Comparison of ENCODE assay signal across 1 mouse cellular context in the genomic region with DNA sequence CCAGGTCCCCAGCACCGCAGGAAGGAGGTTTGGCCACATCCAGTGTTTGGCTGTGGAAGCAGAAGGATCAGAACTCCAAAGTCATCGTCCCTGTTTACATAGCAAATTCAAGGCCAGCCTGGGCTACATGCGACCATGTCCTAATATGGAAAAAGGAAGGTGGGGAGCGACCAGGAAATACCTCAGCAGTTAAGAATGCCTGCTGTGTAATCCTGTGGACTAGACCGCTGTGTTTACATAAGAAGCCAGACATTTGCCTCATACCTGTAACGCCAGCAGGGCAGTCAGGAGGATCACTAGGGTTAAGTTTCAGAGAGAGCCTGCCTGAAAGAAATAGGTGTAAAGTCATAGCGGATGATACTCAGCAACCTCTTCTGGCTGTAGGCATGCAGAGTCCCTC.
TF ChIP-seq lines count a peak whose summit lies in the region.

No protein-coding gene starts in this region.

TF ChIP-seq in ES-E14, 5 proteins besides CTCF, POLR2A, EP300 and RAD21:
- TF ChIP-seq ZC3H11A (IDR thresholded peaks at IDR 0.05; ENCODE audit: borderline replicate concordance, low read depth, low read length) (no peak), HCFC1 (IDR thresholded peaks at IDR 0.05; ENCODE audit: borderline replicate concordance, insufficient read depth, low read length) (no peak), ZNF384 (IDR thresholded peaks at IDR 0.05; ENCODE audit: low read depth, low read length) (no peak), CHD2 (IDR thresholded peaks at IDR 0.05; ENCODE audit: low read depth, low read length) (no peak), MAFK (IDR thresholded peaks at IDR 0.05; ENCODE audit: insufficient read depth, low read depth, low read length) (no peak)
